Mouse (Mus musculus): ENCODE measurements around the gene Smok3c.

DNA sequence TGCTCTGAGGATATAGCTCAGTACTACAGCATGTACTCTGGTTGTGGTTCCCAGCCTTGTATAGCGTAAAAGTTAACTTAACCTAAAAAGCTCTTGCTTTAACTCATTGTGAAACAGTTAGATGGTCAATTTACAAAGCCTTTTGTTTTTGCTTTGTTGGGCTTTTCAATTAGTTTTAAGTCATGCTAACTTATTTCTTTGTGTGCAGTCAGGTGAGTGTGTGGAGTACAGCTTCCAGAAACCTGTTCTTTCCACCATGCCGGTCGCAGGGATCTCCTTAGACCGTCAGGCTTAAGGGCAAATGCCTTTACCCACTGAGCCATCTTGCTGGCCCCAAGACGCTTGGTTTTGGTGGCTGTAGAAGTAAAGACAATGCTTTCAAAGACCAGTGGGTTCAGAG is 37.7 kb downstream of the Smok3c start:
- no peak for TF ChIP-seq POLR2A (IDR thresholded peaks at IDR 0.05; ENCODE audit: extremely low read depth, insufficient read depth, low read length)
- no peak for TF ChIP-seq CTCF (IDR thresholded peaks at IDR 0.05; ENCODE audit: extremely low read depth, insufficient read depth, low read length)
